Mouse (Mus musculus): ENCODE data around the gene Slc16a7. TPM values are rescaled to one million over a fixed set of nuclear protein-coding genes. Genes with fewer than 3 reads are reported as not detected.

Slc16a7 gene
- total and polyA plus RNA-seq, 2 experiments from 2014 or later: 9.1 to 19.6 TPM

DNA sequence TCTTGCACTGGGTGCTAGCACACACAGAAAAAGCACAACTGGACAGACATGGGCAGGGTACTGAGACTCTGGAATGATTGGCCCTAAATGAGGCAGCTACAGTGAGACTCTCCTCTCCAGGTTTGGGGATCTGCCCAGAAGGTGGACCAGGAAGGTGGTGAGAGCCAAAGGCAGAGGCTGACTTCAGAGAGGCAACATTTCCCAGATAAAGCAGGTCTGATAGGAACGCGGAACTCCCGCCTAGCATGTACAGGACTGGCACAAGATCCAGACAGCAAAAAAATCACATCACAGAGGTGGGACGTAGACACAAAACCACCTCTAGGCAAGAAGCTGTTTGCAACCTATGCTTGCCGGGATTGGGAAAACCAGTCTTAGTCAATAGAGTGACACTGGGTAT lies 55.5 kb downstream of the Slc16a7 start:
- DNase-seq (ENCODE audit: low spot score) (no peak), ATAC-seq (ENCODE audit: low FRiP score) (no peak)
- Histone ChIP-seq H3K4me2 (ENCODE audit: low read depth, low read length, poor library complexity, severe bottlenecking) (no peak overlapping the region), H3K27ac (ENCODE audit: low read depth, low read length) (no peak overlapping the region), H3K4me1 (ENCODE audit: insufficient read depth, low read length) (no peaks in the 10 kb centered on the region), H3K9me3 (ENCODE audit: low read length) (no peaks in the 10 kb centered on the region), H3K9ac (replicated peaks; ENCODE audit: low read length, poor library complexity, severe bottlenecking) (no peak overlapping the region), H3K4me3 (ENCODE audit: low read depth, low read length) (no peak overlapping the region), H3K27me3 (ENCODE audit: insufficient read depth, low read length) (no peaks in the 10 kb centered on the region), H3K36me3 (ENCODE audit: insufficient read depth, low read length) (no peaks in the 10 kb centered on the region)
- 91% methylated on average over 5 of the region's 5 CpGs for WGBS
- no peak for TF ChIP-seq CTCF (IDR thresholded peaks at IDR 0.05)

DNA sequence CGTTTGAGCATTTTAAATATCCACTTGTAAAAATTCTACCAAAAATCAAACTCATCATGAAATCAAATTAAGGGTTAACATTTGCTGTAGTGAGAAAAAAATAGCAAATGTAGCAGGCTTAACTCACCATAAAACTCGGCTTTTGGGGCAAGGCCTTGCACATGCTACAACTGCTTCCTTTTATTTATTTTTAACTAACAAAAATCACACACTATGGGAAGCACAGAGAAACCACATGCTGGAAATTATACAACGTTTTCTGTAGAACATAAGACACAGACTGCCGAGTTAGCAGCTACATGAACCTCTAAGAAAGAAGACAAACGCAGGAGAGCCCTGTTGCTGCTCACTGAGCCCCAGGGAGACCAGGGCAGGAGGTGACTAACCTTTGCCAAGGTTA lies 57.9 kb downstream of the Slc16a7 start:
- Histone ChIP-seq H3K36me3 (ENCODE audit: insufficient read depth, low read length) (no peaks in the 10 kb centered on the region), H3K27ac (ENCODE audit: low read depth, low read length) (no peak overlapping the region), H3K27me3 (ENCODE audit: insufficient read depth, low read length) (no peaks in the 10 kb centered on the region), H3K4me2 (ENCODE audit: low read depth, low read length, poor library complexity, severe bottlenecking) (no peak overlapping the region), H3K4me1 (ENCODE audit: insufficient read depth, low read length) (no peaks in the 10 kb centered on the region), H3K4me3 (ENCODE audit: low read depth, low read length) (no peak overlapping the region), H3K9me3 (ENCODE audit: low read length) (no peaks in the 10 kb centered on the region), H3K9ac (replicated peaks; ENCODE audit: low read length, poor library complexity, severe bottlenecking) (no peak overlapping the region)
- ATAC-seq (ENCODE audit: low FRiP score) (no peak), DNase-seq (ENCODE audit: low spot score) (no peak)
- WGBS: 67% methylated on average over 5 of the region's 5 CpGs
- TF ChIP-seq CTCF (IDR thresholded peaks at IDR 0.05): no peak

DNA sequence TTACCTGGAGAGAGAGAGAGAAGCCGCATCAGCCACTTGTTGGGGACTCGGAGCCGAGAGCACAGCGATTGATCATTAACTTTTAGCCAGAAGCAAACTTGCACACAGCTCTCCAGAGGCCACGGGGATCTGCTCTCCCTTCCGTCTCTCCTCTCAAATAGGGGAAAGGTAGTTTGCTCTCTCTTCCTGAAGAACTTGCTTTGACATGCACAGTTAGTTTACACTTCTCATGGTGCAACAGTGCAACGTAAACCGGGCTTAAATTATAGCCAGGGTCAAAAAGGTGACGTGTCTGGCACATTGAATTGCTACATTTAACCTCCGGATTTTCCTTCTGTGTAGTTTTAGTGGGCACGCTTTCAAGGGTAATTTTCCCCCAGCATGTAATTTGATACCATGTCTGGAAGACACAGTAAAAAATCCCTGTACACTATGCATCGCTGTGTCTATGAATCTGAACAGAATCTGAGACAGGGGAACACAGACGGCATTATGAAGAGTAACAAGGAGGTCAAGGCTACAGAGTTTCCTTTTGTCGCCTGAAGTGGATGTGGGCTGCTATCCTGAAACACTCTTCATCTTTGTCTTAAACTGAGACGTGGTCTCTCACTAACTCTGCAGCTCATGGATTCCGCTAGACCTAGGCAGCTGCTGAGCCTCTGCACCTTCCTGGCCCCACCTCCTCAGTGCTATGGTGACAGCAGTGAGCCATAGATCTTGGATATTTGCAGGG lies 60.8 kb downstream of the Slc16a7 start:
- Histone ChIP-seq H3K27ac (ENCODE audit: low read depth, low read length) (no peak overlapping the region), H3K4me1 (ENCODE audit: insufficient read depth, low read length) (no peaks in the 10 kb centered on the region), H3K36me3 (ENCODE audit: insufficient read depth, low read length) (no peaks in the 10 kb centered on the region), H3K27me3 (ENCODE audit: insufficient read depth, low read length) (no peaks in the 10 kb centered on the region), H3K4me2 (ENCODE audit: low read depth, low read length, poor library complexity, severe bottlenecking) (no peak overlapping the region), H3K4me3 (ENCODE audit: low read depth, low read length) (no peak overlapping the region), H3K9me3 (ENCODE audit: low read length) (no peaks in the 10 kb centered on the region), H3K9ac (replicated peaks; ENCODE audit: low read length, poor library complexity, severe bottlenecking) (no peak overlapping the region)
- DNase-seq (ENCODE audit: low spot score) (no peak), ATAC-seq (ENCODE audit: low FRiP score) (no peak)
- 45% methylated on average over 16 of the region's 16 CpGs for WGBS
- no peak for TF ChIP-seq CTCF (IDR thresholded peaks at IDR 0.05)

DNA sequence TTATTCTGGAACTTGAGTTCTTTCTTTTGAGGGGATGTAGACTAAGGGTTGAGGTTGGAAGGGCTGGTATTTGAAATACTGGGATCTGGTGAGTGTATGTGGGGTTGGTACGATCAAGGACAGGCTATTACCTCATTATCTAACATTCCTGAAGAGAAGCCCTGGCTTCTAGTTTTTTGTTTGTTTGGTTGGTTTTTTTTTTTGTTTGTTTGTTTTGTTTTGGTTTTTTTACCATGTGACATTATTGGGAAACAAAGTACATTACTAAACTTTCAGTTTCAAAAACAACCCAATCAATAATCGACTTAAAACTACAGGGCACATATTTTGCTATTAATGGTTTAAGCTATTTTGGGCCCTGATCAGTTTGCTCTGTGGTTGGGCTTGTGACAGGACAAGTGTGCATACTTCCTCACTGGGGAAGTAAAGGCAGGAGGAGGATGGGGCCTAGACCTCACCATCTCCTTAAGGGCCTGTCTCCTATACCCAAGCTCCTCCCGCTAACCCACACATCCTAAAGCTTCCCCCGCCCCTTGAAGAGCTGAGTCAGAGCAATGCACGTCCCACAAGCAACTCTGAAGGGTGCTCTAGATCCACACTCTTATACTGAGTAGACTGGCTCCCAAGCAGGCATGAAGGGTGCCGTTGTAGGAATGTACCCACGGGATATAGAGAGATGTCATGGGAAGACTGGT lies 64.2 kb downstream of the Slc16a7 start:
- H3K9me3 ChIP-seq (ENCODE audit: low read length): no peaks in the 10 kb centered on the region
- TF ChIP-seq CTCF (IDR thresholded peaks at IDR 0.05): no peak
- DNase-seq (ENCODE audit: low spot score) (no peak), ATAC-seq (ENCODE audit: low FRiP score) (no peak)
- H3K9ac ChIP-seq (replicated peaks; ENCODE audit: low read length, poor library complexity, severe bottlenecking): no peak overlapping the region
- 91% methylated on average over 7 of the region's 7 CpGs for WGBS
- no peak overlapping the region for H3K4me2 ChIP-seq (ENCODE audit: low read depth, low read length, poor library complexity, severe bottlenecking)
- H3K4me1 ChIP-seq (ENCODE audit: insufficient read depth, low read length): no peaks in the 10 kb centered on the region
- H3K36me3 ChIP-seq (ENCODE audit: insufficient read depth, low read length): no peaks in the 10 kb centered on the region
- H3K27me3 ChIP-seq (ENCODE audit: insufficient read depth, low read length): no peaks in the 10 kb centered on the region
- no peak overlapping the region for H3K4me3 ChIP-seq (ENCODE audit: low read depth, low read length)
- no peak overlapping the region for H3K27ac ChIP-seq (ENCODE audit: low read depth, low read length)

DNA sequence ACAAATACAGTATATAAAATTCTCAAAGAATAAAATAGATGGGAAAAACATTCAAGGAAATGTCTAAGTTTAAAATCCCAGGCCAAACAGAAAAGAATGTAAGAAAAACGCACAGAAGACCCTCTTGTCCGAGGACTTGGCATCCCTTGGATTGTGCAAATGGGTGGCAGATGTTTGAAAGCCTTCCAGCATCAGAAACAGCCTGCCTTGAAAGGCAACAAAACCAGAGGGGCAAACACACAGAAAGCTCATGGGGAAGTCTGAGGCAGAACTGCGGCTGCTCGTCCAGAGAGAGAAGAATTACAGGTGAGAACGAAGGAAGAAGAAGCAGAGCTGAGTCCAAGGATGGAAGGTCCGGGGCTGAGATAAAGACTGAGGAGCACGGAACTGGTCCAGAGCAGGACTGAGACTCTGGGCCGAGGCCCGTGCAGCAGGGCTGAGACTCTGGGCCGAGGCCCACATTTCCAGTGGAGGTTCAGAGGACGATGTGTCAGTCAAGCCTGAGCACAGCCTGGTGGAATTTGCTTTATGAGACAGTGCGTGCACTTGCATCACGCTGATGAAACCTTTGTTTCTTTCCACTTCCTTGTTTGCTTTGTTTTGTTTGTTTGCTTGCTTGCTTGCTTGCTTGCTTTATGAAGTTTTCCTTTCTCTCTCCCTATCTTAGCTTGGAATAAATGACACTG lies 65.0 kb downstream of the Slc16a7 start:
- DNase-seq (ENCODE audit: low spot score) (peak; percentile 48), ATAC-seq (ENCODE audit: low FRiP score) (no peak)
- H3K9me3 ChIP-seq (ENCODE audit: low read length): no peaks in the 10 kb centered on the region
- H3K4me3 ChIP-seq (ENCODE audit: low read depth, low read length): no peak overlapping the region
- 79% methylated on average over 13 of the region's 13 CpGs for WGBS
- TF ChIP-seq CTCF (IDR thresholded peaks at IDR 0.05): no peak
- no peaks in the 10 kb centered on the region for H3K36me3 ChIP-seq (ENCODE audit: insufficient read depth, low read length)
- no peak overlapping the region for H3K27ac ChIP-seq (ENCODE audit: low read depth, low read length)
- H3K9ac ChIP-seq (replicated peaks; ENCODE audit: low read length, poor library complexity, severe bottlenecking): no peak overlapping the region
- no peak overlapping the region for H3K4me2 ChIP-seq (ENCODE audit: low read depth, low read length, poor library complexity, severe bottlenecking)
- H3K27me3 ChIP-seq (ENCODE audit: insufficient read depth, low read length): no peaks in the 10 kb centered on the region
- H3K4me1 ChIP-seq (ENCODE audit: insufficient read depth, low read length): no peaks in the 10 kb centered on the region
